Mouse (Mus musculus): ENCODE measurements around the gene Defb22.

- no peak for TF ChIP-seq CTCF (conservative IDR thresholded peaks at IDR 0.05; ENCODE audit: low read length)
- no peak for TF ChIP-seq NANOG (IDR thresholded peaks at IDR 0.05; ENCODE audit: borderline replicate concordance, low read length)
- no peak for TF ChIP-seq POU5F1 (IDR thresholded peaks at IDR 0.05; ENCODE audit: borderline replicate concordance, low read length)
These were observed 10.4 kb upstream of the Defb22 start for GRCm38 (mm10) chr2:152500204-152500862.
